In genomic region chr14:121134414-121134813, GRCm38 (mm10) we compare ENCODE assay signal across 23 mouse cellular contexts.
DNase-seq lines count a peak whose midpoint lies in the region; ATAC-seq and TF ChIP-seq lines count a peak whose summit lies in the region.
"Had no signal": no experiment of that assay in that cellular context is flagged by ENCODE, and none has a peak within 500 bp of the region (broad histone marks: within the 10 kb centered on the region; RNA-seq: fewer than 3 reads in every experiment).

No protein-coding gene starts in this region.

- no peak overlapping the region for H3ac ChIP-seq in C2C12 (ENCODE audit: control insufficient read depth, insufficient read length, low read depth)

- peaks cover 51% of the 10 kb centered on the region for H3K4me1 ChIP-seq in embryonic fibroblast, embryonic 13.5 days (ENCODE audit: control insufficient read depth, insufficient read depth, low read length)
- peaks cover 90% of the 10 kb centered on the region for H3K4me1 ChIP-seq in limb, embryonic 13.5 days

- no peak overlapping the region for H3K9ac ChIP-seq in limb, embryonic 13.5 days
- H3K9ac ChIP-seq: liver, postnatal 0 days had no signal

- peaks cover 8% of the 10 kb centered on the region for H3K36me3 ChIP-seq in C2C12 (ENCODE audit: control insufficient read depth, insufficient read depth)
- H3K36me3 ChIP-seq in limb, embryonic 13.5 days: peaks cover 5% of the 10 kb centered on the region; the same call in 1 of the 2 replicates

- H3K79me3 ChIP-seq in C2C12 (ENCODE audit: low read depth): peaks cover 22% of the 10 kb centered on the region

- H3K79me2 ChIP-seq in C2C12 (ENCODE audit: control insufficient read depth, insufficient read depth): peaks cover 76% of the 10 kb centered on the region

- H3K4me2 ChIP-seq in limb, embryonic 13.5 days (replicated peaks): no peak overlapping the region

- TF ChIP-seq POLR2A in embryonic fibroblast, embryonic 13.5 days (IDR thresholded peaks at IDR 0.05; ENCODE audit: low read depth, low read length): no peak

- peak; percentile 60 for DNase-seq in embryo, embryonic 10.5 days (ENCODE audit: low spot score)
- DNase-seq in kidney, postnatal 14 days: no peak
- no peak for DNase-seq in kidney, adult 9 months
- DNase-seq in cerebellum, postnatal 36 days: no peak
- DNase-seq: adrenal gland, postnatal 14 days; cerebellum, adult 11-12 months; cerebellum, postnatal 25 days; gastrocnemius, postnatal 14 days; kidney, adult 2 months; kidney, postnatal 4 days; liver; liver, postnatal 0 days; lung, postnatal 10 days; right cerebral cortex, postnatal 4 days had no signal

- 7% methylated on average over 3 of the region's 3 CpGs for WGBS in limb, embryonic 13.5 days

- H3K27ac ChIP-seq in embryonic fibroblast, embryonic 13.5 days (ENCODE audit: insufficient read depth, low read length): peak overlapping the region; percentile 88
- H3K27ac ChIP-seq in limb, embryonic 13.5 days: no peak overlapping the region
- H3K27ac ChIP-seq: hindbrain, embryonic 10.5 days; midbrain, embryonic 10.5 days had no signal

- TF ChIP-seq CTCF in C2C12 (IDR thresholded peaks at IDR 0.05; ENCODE audit: control insufficient read depth, insufficient read depth, insufficient read length): no peak
- TF ChIP-seq CTCF in embryonic fibroblast, embryonic 13.5 days (IDR thresholded peaks at IDR 0.05; ENCODE audit: borderline replicate concordance, insufficient read depth, low read length): no peak

- H3K4me3 ChIP-seq in C2C12 (ENCODE audit: insufficient read depth, poor library complexity, severe bottlenecking): no peak overlapping the region
- H3K4me3 ChIP-seq in embryonic fibroblast, embryonic 13.5 days (ENCODE audit: insufficient read depth, low read length): no peak overlapping the region
- H3K4me3 ChIP-seq in limb, embryonic 13.5 days: no peak overlapping the region
- H3K4me3 ChIP-seq: erythroblast, embryonic 14.5 days; hindbrain, embryonic 10.5 days; midbrain, embryonic 10.5 days had no signal

- no peaks in the 10 kb centered on the region for H3K27me3 ChIP-seq in C2C12 (ENCODE audit: control insufficient read depth, insufficient read depth, insufficient read length)
- H3K27me3 ChIP-seq in limb, embryonic 13.5 days: no peaks in the 10 kb centered on the region

- no peaks in the 10 kb centered on the region for H3K9me3 ChIP-seq in limb, embryonic 13.5 days
- H3K9me3 ChIP-seq: hindbrain, embryonic 10.5 days; midbrain, embryonic 10.5 days had no signal

- 0 out of 2 replicates have a peak, but pooled peaks have one; percentile 22 for ATAC-seq in limb, embryonic 13.5 days (ENCODE audit: low FRiP score, low read depth)
- ATAC-seq: CD4-positive, CD25-positive, alpha-beta regulatory T cell, adult 4 months; forebrain, embryonic 14.5 days; inflammation-experienced regulatory T-cells, adult 6 months; liver, postnatal 0 days had no signal

TF ChIP-seq in C2C12, 6 proteins besides CTCF, POLR2A, EP300 and RAD21:
- no peak for TF ChIP-seq CEBPB (IDR thresholded peaks at IDR 0.05; ENCODE audit: low read depth)
- TF ChIP-seq MYOD1 (IDR thresholded peaks at IDR 0.05; ENCODE audit: control insufficient read depth, insufficient read length, low read depth): peak; percentile 48
